Mouse (Mus musculus) liver, embryonic 16.5 days (tissue): Measurements from ENCODE around the gene Thsd4. TPM values are rescaled to one million over a fixed set of nuclear protein-coding genes. Genes with fewer than 3 reads are reported as not detected.

Experiments
- ATAC-seq: fragments of 200-750 bp; cut with Nextera tagmentation; 2 replicates; pipeline ENCODE4 v1.8.0; 2017; ENCODE audit warnings: low read depth, mild to moderate bottlenecking, moderate number of reproducible peaks, moderate library complexity
- H3K27ac ChIP-seq: fragments of 300-500 bp; sonication (generic); 2 replicates; pipeline ENCODE4 v1.5.1; 2014; ENCODE audit warnings: mild to moderate bottlenecking, low read length
- H3K27me3 ChIP-seq: fragments of 300-500 bp; sonication (generic); 2 replicates; pipeline ENCODE4 v1.6.1; 2014; ENCODE audit warnings: low read depth, low read length, mixed read lengths; ENCODE audit not compliant: control insufficient read depth, insufficient read depth
- H3K36me3 ChIP-seq: fragments of 300-500 bp; sonication (generic); 2 replicates; pipeline ENCODE4 v1.6.1; 2014; ENCODE audit warnings: mild to moderate bottlenecking; ENCODE audit not compliant: control insufficient read depth, insufficient read depth
- H3K4me1 ChIP-seq: fragments of 300-500 bp; sonication (generic); 2 replicates; pipeline ENCODE4 v1.6.1; 2014; ENCODE audit warnings: low read depth, low read length, mixed read lengths; ENCODE audit not compliant: control insufficient read depth
- H3K4me2 ChIP-seq: fragments of 300-500 bp; sonication (generic); 2 replicates; pipeline ENCODE4 v1.6.1; 2014; ENCODE audit warnings: low read depth, low read length, mixed read lengths
- H3K4me3 ChIP-seq: fragments of 300-500 bp; sonication (generic); 2 replicates; pipeline ENCODE4 v1.5.1; 2014; ENCODE audit warnings: low read depth, mild to moderate bottlenecking, low read length
- H3K9ac ChIP-seq: fragments of 300-500 bp; sonication (generic); 2 replicates; pipeline ENCODE4 v1.6.1; 2014; ENCODE audit warnings: low read depth, low read length
- H3K9me3 ChIP-seq: fragments of 300-500 bp; sonication (generic); replicated peaks from 2 replicates; pipeline ENCODE4 v1.6.1; 2016; ENCODE audit warnings: low read length; ENCODE audit not compliant: control insufficient read depth
- WGBS: fragments of 180-500 bp; shearing (Covaris S2); extraction: QIAGEN DNeasy Blood & Tissue Kit; methylation state at CpG from one replicate; pipeline ENCODE4 v1.1.7; 2014; ENCODE audit not compliant: insufficient replicate concordance; 5-methylcytosine and 5-hydroxymethylcytosine counted together
- polyA plus RNA-seq: library from polyadenylated mRNA; unstranded; fragments of >200 nt; fragmentation: Nextera tagmentation; extraction: Ambion mirVana; gene quantifications from 2 replicates; pipeline ENCODE4 v1.2.1, GENCODE M21; 2015

Thsd4 gene
- polyA plus RNA-seq, 1 experiment from 2014 or later, result 1.1 TPM

DNA sequence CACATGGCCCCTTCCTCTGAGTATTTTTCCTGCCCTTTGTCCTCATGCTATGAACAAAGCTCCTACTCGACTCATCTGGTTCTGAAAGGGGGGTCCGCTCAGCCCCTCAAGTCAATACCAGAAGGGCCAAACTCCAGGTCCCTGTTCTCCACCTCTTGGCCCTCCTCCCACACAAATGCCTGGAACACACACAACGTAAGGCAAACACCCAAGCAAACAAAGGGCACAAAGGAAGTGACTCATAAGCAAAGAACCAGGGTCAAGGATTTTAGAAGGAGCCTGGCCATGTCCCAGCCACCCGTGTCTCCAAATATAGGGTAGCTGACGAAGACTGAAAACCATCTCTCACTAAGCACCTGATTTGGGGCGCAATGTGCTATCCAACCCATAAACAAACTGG lies 19.6 kb downstream of the Thsd4 start:
- 0 out of 2 replicates have a peak, but pooled peaks have one; percentile 16 for ATAC-seq
- Histone ChIP-seq H3K4me2 (no peak overlapping the region), H3K9me3 (no peaks in the 10 kb centered on the region), H3K36me3 (no peaks in the 10 kb centered on the region), H3K27ac (no peak overlapping the region), H3K4me1 (no peaks in the 10 kb centered on the region), H3K27me3 (no peaks in the 10 kb centered on the region), H3K9ac (no peak overlapping the region), H3K4me3 (no peak overlapping the region)
- 55% methylated on average over 6 of the region's 6 CpGs for WGBS

- no peak overlapping the region for H3K9ac ChIP-seq
- H3K4me2 ChIP-seq, result no peak overlapping the region
- H3K9me3 ChIP-seq, result no peaks in the 10 kb centered on the region
- H3K4me3 ChIP-seq, result no peak overlapping the region
- no peaks in the 10 kb centered on the region for H3K4me1 ChIP-seq
- no peaks in the 10 kb centered on the region for H3K36me3 ChIP-seq
- no peak for ATAC-seq
- H3K27me3 ChIP-seq, result no peaks in the 10 kb centered on the region
- H3K27ac ChIP-seq, result no peak overlapping the region
- 55% methylated on average over 5 of the region's 5 CpGs for WGBS
These were observed 20.2 kb downstream of the Thsd4 start for GRCm38 (mm10) chr9:60501504-60502179.

- Histone ChIP-seq H3K9me3 (no peaks in the 10 kb centered on the region), H3K27ac (no peak overlapping the region), H3K36me3 (no peaks in the 10 kb centered on the region), H3K4me1 (no peaks in the 10 kb centered on the region), H3K27me3 (no peaks in the 10 kb centered on the region), H3K9ac (no peak overlapping the region), H3K4me3 (no peak overlapping the region), H3K4me2 (no peak overlapping the region)
- 56% methylated on average over 16 of the region's 16 CpGs for WGBS
- no peak for ATAC-seq
These were observed 29.4 kb downstream of the Thsd4 start for GRCm38 (mm10) chr9:60492275-60492974.

- H3K9me3 ChIP-seq, result no peaks in the 10 kb centered on the region
- H3K9ac ChIP-seq, result no peak overlapping the region
- H3K4me2 ChIP-seq, result no peak overlapping the region
- no peak overlapping the region for H3K4me3 ChIP-seq
- ATAC-seq, result no peak
- 68% methylated on average over 16 of the region's 16 CpGs for WGBS
- H3K27me3 ChIP-seq, result no peaks in the 10 kb centered on the region
- no peaks in the 10 kb centered on the region for H3K4me1 ChIP-seq
- H3K36me3 ChIP-seq, result no peaks in the 10 kb centered on the region
- no peak overlapping the region for H3K27ac ChIP-seq
These were observed 30.3 kb downstream of the Thsd4 start for GRCm38 (mm10) chr9:60491489-60492100.

DNA sequence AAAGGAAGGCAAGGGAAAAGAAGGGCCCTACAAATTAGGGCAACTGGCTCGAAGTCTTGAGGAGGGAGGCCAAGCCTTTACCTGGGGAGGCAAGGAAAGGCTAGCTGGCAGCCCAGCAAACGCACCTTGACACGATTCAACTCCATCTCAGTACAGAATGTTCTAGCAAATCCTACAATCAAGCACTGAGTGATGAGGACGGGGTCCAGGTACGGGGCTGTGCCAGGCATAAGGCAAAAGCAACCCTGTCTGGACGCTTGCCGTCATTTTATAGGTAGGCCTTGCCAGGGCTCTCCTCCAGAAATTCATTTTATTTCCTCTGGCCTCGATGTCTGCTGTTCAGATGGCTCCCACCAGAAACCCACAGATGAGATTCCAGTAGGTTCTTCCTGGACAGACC lies 30.8 kb downstream of the Thsd4 start:
- H3K27ac ChIP-seq, result no peak overlapping the region
- no peak overlapping the region for H3K4me2 ChIP-seq
- no peak for ATAC-seq
- no peaks in the 10 kb centered on the region for H3K36me3 ChIP-seq
- H3K9ac ChIP-seq, result no peak overlapping the region
- H3K4me3 ChIP-seq, result no peak overlapping the region
- no peaks in the 10 kb centered on the region for H3K27me3 ChIP-seq
- H3K9me3 ChIP-seq, result no peaks in the 10 kb centered on the region
- H3K4me1 ChIP-seq, result no peaks in the 10 kb centered on the region
- 59% methylated on average over 8 of the region's 8 CpGs for WGBS

DNA sequence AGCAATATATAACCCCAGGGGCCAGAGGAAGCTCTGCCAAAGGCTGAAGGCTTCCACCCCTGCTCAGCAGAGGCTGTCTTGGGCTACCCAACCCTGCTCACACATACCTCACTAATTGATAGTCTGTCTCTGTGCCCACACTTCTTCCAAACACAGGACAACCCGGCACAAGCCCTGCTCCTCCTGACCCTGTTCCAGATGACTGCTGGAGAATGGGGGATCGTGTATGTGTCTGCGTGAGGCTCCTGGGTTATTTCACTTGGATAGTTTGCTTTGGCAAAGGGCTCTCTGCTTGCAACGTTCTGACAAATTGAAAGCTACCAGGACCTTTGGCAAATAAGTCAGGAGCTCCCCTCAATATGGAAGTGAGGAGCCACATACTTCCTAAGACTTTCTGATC lies 33.0 kb downstream of the Thsd4 start:
- Histone ChIP-seq H3K27ac (no peak overlapping the region), H3K9me3 (no peaks in the 10 kb centered on the region), H3K27me3 (no peaks in the 10 kb centered on the region), H3K9ac (no peak overlapping the region), H3K4me2 (no peak overlapping the region), H3K4me3 (no peak overlapping the region), H3K4me1 (no peaks in the 10 kb centered on the region), H3K36me3 (no peaks in the 10 kb centered on the region)
- WGBS, result 57% methylated on average over 4 of the region's 4 CpGs
- ATAC-seq, result no peak

- no peaks in the 10 kb centered on the region for H3K36me3 ChIP-seq
- H3K27ac ChIP-seq, result no peak overlapping the region
- 32% methylated on average over 4 of the region's 4 CpGs for WGBS
- H3K9me3 ChIP-seq, result no peaks in the 10 kb centered on the region
- no peak for ATAC-seq
- no peak overlapping the region for H3K4me3 ChIP-seq
- H3K27me3 ChIP-seq, result no peaks in the 10 kb centered on the region
- no peak overlapping the region for H3K9ac ChIP-seq
- no peak overlapping the region for H3K4me2 ChIP-seq
- H3K4me1 ChIP-seq, result no peaks in the 10 kb centered on the region
These were observed 39.7 kb downstream of the Thsd4 start for GRCm38 (mm10) chr9:60482165-60482564.

DNA sequence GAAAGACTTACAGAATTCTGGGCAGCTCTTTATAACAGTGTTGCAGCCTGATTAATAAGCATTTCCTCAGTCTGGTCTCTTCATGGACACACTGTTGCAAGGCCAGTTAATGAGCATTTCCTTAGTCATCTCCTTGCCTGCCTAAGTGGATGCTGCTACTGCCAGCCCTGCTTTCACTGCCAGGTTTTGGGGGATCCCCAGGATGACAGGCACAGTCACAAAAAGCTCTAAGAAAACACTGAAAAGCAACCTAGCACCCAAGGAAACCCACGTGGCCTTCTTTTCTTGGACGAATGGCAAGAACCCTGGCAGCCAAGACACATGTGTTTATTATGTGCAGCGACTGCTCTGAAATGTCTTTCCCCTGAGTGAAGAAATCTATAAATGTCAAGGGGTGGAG lies 41.8 kb downstream of the Thsd4 start:
- no peak overlapping the region for H3K4me3 ChIP-seq
- no peak overlapping the region for H3K4me2 ChIP-seq
- no peak for ATAC-seq
- no peaks in the 10 kb centered on the region for H3K4me1 ChIP-seq
- H3K9ac ChIP-seq, result no peak overlapping the region
- no peaks in the 10 kb centered on the region for H3K27me3 ChIP-seq
- H3K36me3 ChIP-seq, result no peaks in the 10 kb centered on the region
- H3K9me3 ChIP-seq, result no peaks in the 10 kb centered on the region
- WGBS, result 67% methylated on average over 3 of the region's 3 CpGs
- no peak overlapping the region for H3K27ac ChIP-seq

- Histone ChIP-seq H3K9ac (no peak overlapping the region), H3K9me3 (no peaks in the 10 kb centered on the region), H3K36me3 (no peaks in the 10 kb centered on the region), H3K4me3 (no peak overlapping the region), H3K27me3 (no peaks in the 10 kb centered on the region), H3K4me1 (no peaks in the 10 kb centered on the region), H3K4me2 (no peak overlapping the region), H3K27ac (no peak overlapping the region)
- no peak for ATAC-seq
- whole genome bisulfite sequencing, result 63% methylated on average over 6 of the region's 6 CpGs
These were observed 43.0 kb downstream of the Thsd4 start for GRCm38 (mm10) chr9:60478806-60479205.
